Mouse (Mus musculus): Measurements from ENCODE around the gene Sytl2. TPM values are rescaled to one million over a fixed set of nuclear protein-coding genes. Genes with fewer than 3 reads are reported as not detected.

Gene Sytl2
- total RNA-seq (2014; fragmentation: Nextera tagmentation): not detected in 2 replicates
- not detected in 2 replicates for total RNA-seq (2017)

- ATAC-seq (replicated peaks; ENCODE audit: poor library complexity, severe bottlenecking): peak; percentile 85
Measured at GRCm38 (mm10) chr7:90301942-90302646, at the start of gene Sytl2. Gene Sytl2, plus strand, starts transcription at chr7:90302252.

GRCm38 (mm10) chr7:90252946-90253345 lies 49.1 kb upstream of the Sytl2 start:
- ATAC-seq (replicated peaks; ENCODE audit: poor library complexity, severe bottlenecking): peak; percentile 42; the same call in 1 of the 2 replicates

- ATAC-seq (replicated peaks; ENCODE audit: poor library complexity, severe bottlenecking): no peak
Measured at GRCm38 (mm10) chr7:90258701-90259100, 43.4 kb upstream of the Sytl2 start.

- ATAC-seq (replicated peaks; ENCODE audit: poor library complexity, severe bottlenecking): no peak
Measured at GRCm38 (mm10) chr7:90259899-90260298, 42.2 kb upstream of the Sytl2 start.

GRCm38 (mm10) chr7:90261902-90262599 lies 40.0 kb upstream of the Sytl2 start:
- ATAC-seq (replicated peaks; ENCODE audit: poor library complexity, severe bottlenecking): no peak

- ATAC-seq (replicated peaks; ENCODE audit: poor library complexity, severe bottlenecking): peak; percentile 94
Measured at GRCm38 (mm10) chr7:90265289-90265970, 36.6 kb upstream of the Sytl2 start, which contains the start of gene Ccdc83. Gene Ccdc83, minus strand, starts transcription at chr7:90265777.

GRCm38 (mm10) chr7:90270141-90270540 lies 31.9 kb upstream of the Sytl2 start:
- ATAC-seq (replicated peaks; ENCODE audit: poor library complexity, severe bottlenecking): peak; percentile 72

- no peak for ATAC-seq (replicated peaks; ENCODE audit: poor library complexity, severe bottlenecking)
Measured at GRCm38 (mm10) chr7:90274561-90275100, 27.4 kb upstream of the Sytl2 start.

GRCm38 (mm10) chr7:90277246-90277645 lies 24.8 kb upstream of the Sytl2 start:
- no peak for ATAC-seq (replicated peaks; ENCODE audit: poor library complexity, severe bottlenecking)

GRCm38 (mm10) chr7:90277769-90278168 lies 24.3 kb upstream of the Sytl2 start:
- no peak for ATAC-seq (replicated peaks; ENCODE audit: poor library complexity, severe bottlenecking)

GRCm38 (mm10) chr7:90279136-90279535 lies 22.9 kb upstream of the Sytl2 start:
- ATAC-seq (replicated peaks; ENCODE audit: poor library complexity, severe bottlenecking): no peak

GRCm38 (mm10) chr7:90280274-90280875 lies 21.7 kb upstream of the Sytl2 start:
- ATAC-seq (replicated peaks; ENCODE audit: poor library complexity, severe bottlenecking): peak; percentile 48; the same call in 1 of the 2 replicates

GRCm38 (mm10) chr7:90280878-90281277 lies 21.2 kb upstream of the Sytl2 start:
- no peak for ATAC-seq (replicated peaks; ENCODE audit: poor library complexity, severe bottlenecking)

- ATAC-seq (replicated peaks; ENCODE audit: poor library complexity, severe bottlenecking): peak; percentile 90
Measured at GRCm38 (mm10) chr7:90281759-90282546, 20.1 kb upstream of the Sytl2 start.

- no peak for ATAC-seq (replicated peaks; ENCODE audit: poor library complexity, severe bottlenecking)
Measured at GRCm38 (mm10) chr7:90282786-90283185, 19.3 kb upstream of the Sytl2 start.

GRCm38 (mm10) chr7:90284793-90285192 lies 17.3 kb upstream of the Sytl2 start:
- ATAC-seq (replicated peaks; ENCODE audit: poor library complexity, severe bottlenecking): no peak

- no peak for ATAC-seq (replicated peaks; ENCODE audit: poor library complexity, severe bottlenecking)
Measured at GRCm38 (mm10) chr7:90291885-90292284, 10.2 kb upstream of the Sytl2 start.

- peak; percentile 70 for ATAC-seq (replicated peaks; ENCODE audit: poor library complexity, severe bottlenecking)
Measured at GRCm38 (mm10) chr7:90302647-90303552, 848 bp downstream of the Sytl2 start.
